Mouse (Mus musculus) testis, postnatal 10 days (tissue): ENCODE measurements around the gene Pygm.
A peak's percentile ranks its signal among the peaks of the same experiment; 100 is the strongest.

Experiments
- DNase-seq: peaks from one replicate; pipeline ENCODE4 v3.0.0; 2021; ENCODE audit warnings: low spot score

The Pygm gene

GRCm38 (mm10) chr19:6385821-6386220, 1.6 kb downstream of the Pygm start:
- no peak for DNase-seq

GRCm38 (mm10) chr19:6386234-6386633, 2.0 kb downstream of the Pygm start:
- no peak for DNase-seq

GRCm38 (mm10) chr19:6388006-6388405, 3.8 kb downstream of the Pygm start:
- no peak for DNase-seq

GRCm38 (mm10) chr19:6389803-6390202, 5.6 kb downstream of the Pygm start:
- no peak for DNase-seq

- DNase-seq = no peak
Observed at GRCm38 (mm10) chr19:6390251-6390650, 6.1 kb downstream of the Pygm start.

- no peak for DNase-seq
Observed at GRCm38 (mm10) chr19:6392743-6393393, 8.7 kb downstream of the Pygm start.

- DNase-seq = no peak
Observed at GRCm38 (mm10) chr19:6393637-6394036, 9.4 kb downstream of the Pygm start.

- no peak for DNase-seq
Observed at GRCm38 (mm10) chr19:6396237-6396636, 12.0 kb downstream of the Pygm start.

GRCm38 (mm10) chr19:6397582-6398249, 13.5 kb downstream of the Pygm start:
- no peak for DNase-seq

GRCm38 (mm10) chr19:6398447-6399284, 14.5 kb downstream of the Pygm start:
- peak; percentile 85 for DNase-seq

- DNase-seq = peak; percentile 75
Observed at GRCm38 (mm10) chr19:6399285-6400095, 15.3 kb downstream of the Pygm start, which contains the start of gene Rasgrp2. TSS of gene Rasgrp2 (plus strand) at chr19:6399340.

- DNase-seq = peak; percentile 71
Observed at GRCm38 (mm10) chr19:6400096-6401086, 16.2 kb downstream of the Pygm start.

- peak; percentile 90 for DNase-seq
Observed at GRCm38 (mm10) chr19:6401131-6401815, 17.1 kb downstream of the Pygm start.

- DNase-seq = no peak
Observed at GRCm38 (mm10) chr19:6401951-6402350, 17.8 kb downstream of the Pygm start.

- DNase-seq = no peak
Observed at GRCm38 (mm10) chr19:6403869-6404268, 19.7 kb downstream of the Pygm start.

- no peak for DNase-seq
Observed at GRCm38 (mm10) chr19:6405433-6405832, 21.2 kb downstream of the Pygm start.

- DNase-seq = no peak
Observed at GRCm38 (mm10) chr19:6407109-6407508, 22.9 kb downstream of the Pygm start.

- no peak for DNase-seq
Observed at GRCm38 (mm10) chr19:6407816-6408510, 23.8 kb downstream of the Pygm start.

GRCm38 (mm10) chr19:6408749-6409148, 24.6 kb downstream of the Pygm start:
- no peak for DNase-seq
